Mouse (Mus musculus) heart, embryonic 13.5 days (tissue): ENCODE measurements around the gene Art3. TPM values are rescaled to one million over a fixed set of nuclear protein-coding genes. Genes with fewer than 3 reads are reported as not detected.

ENCODE experiments used
- ATAC-seq: fragments of 200-750 bp; cut with Nextera tagmentation; 2 replicates; pipeline ENCODE4 v1.8.0; 2017; ENCODE audit warnings: moderate TSS enrichment; ENCODE audit not compliant: insufficient number of reproducible peaks, low FRiP score, low TSS enrichment; ENCODE audit errors: extremely low read depth
- H3K27ac ChIP-seq: fragments of 300-500 bp; sonication (generic); replicated peaks from 2 replicates; pipeline ENCODE4 v1.5.1; 2015; ENCODE audit warnings: moderate library complexity, mild to moderate bottlenecking, inconsistent platforms
- H3K27me3 ChIP-seq: fragments of 300-500 bp; sonication (generic); replicated peaks from 2 replicates; pipeline ENCODE4 v1.6.1; 2015; ENCODE audit warnings: mild to moderate bottlenecking, inconsistent platforms
- H3K36me3 ChIP-seq: fragments of 300-500 bp; sonication (generic); 2 replicates; pipeline ENCODE4 v1.6.1; 2015; ENCODE audit warnings: mild to moderate bottlenecking, inconsistent platforms
- H3K4me1 ChIP-seq: fragments of 300-500 bp; sonication (generic); 2 replicates; pipeline ENCODE4 v1.6.1; 2015; ENCODE audit warnings: inconsistent platforms
- H3K4me2 ChIP-seq: fragments of 300-500 bp; sonication (generic); 2 replicates; pipeline ENCODE4 v1.6.1; 2015; ENCODE audit warnings: inconsistent platforms, mild to moderate bottlenecking, moderate library complexity
- H3K4me3 ChIP-seq: fragments of 300-500 bp; sonication (generic); 2 replicates; pipeline ENCODE4 v1.5.1; 2015; ENCODE audit warnings: moderate library complexity, mild to moderate bottlenecking, inconsistent platforms
- H3K9ac ChIP-seq: fragments of 300-500 bp; sonication (generic); 2 replicates; pipeline ENCODE4 v1.6.1; 2015; ENCODE audit warnings: inconsistent platforms, mild to moderate bottlenecking, moderate library complexity
- H3K9me3 ChIP-seq: fragments of 300-500 bp; sonication (generic); 2 replicates; pipeline ENCODE4 v1.6.1; 2016; ENCODE audit warnings: inconsistent platforms
- WGBS: fragments of 180-500 bp; shearing (Covaris S2); methylation state at CpG from one replicate; pipeline ENCODE4 v1.1.7; 2015; ENCODE audit warnings: mixed read lengths; 5-methylcytosine and 5-hydroxymethylcytosine counted together
- polyA plus RNA-seq: library from polyadenylated mRNA; unstranded; fragments of >200 nt; fragmentation: Nextera tagmentation; extraction: Ambion mirVana; gene quantifications from 2 replicates; pipeline ENCODE4 v1.2.1, GENCODE M21; 2015

Art3 gene
- 35.4 and 36.2 TPM in 2 replicates for polyA plus RNA-seq

DNA sequence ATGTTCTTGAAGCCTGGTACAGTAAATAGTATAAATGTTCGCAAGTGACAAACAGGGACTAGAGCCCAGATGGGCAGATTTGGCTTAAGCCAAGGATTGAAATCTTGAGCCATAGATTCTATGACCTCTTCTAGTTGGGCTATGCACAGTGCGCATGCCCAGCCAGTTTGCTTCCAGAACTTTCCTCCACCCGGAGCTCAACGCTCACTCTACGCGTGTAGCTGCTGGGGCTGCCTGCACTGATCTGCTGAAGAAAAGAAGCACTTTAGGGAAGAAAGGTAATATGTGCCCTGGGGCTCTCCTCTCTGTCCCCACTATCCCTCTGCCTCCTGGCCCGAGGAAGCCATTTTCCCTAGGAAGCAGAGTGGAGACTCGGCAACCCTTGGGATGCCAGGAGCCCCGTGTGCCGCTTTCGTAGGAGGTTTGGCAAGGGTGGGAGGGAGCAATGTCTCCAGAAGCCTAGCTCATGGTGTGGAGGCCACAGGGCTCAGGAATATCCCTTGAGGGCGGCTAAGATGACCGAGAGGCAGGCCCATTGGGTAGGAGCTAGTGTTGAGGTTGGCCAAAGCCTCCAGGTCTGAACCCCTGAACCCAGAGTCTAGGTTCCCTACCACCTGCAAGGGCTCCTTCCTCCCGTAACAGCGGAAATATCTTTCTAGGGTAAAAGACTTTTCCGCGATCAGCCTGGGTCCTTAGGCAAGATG is at the start of gene Art3:
Gene Art3, plus strand, starts transcription at position 193 of the 704 bp plus-strand sequence.
- H3K36me3 ChIP-seq, result no peaks in the 10 kb centered on the region
- no peak for ATAC-seq
- peak within 1 kb of the TSS; percentile 83 for H3K27ac ChIP-seq
- H3K9ac ChIP-seq, result peak within 1 kb of the TSS; percentile 37; the same call in 1 of the 2 replicates
- H3K9me3 ChIP-seq, result no peaks in the 10 kb centered on the region
- WGBS, result 81% methylated on average over 17 of the region's 17 CpGs
- peaks cover 7% of the 10 kb centered on the region; the same call in 1 of the 2 replicates for H3K4me1 ChIP-seq
- peak within 1 kb of the TSS; percentile 49 for H3K4me2 ChIP-seq
- H3K4me3 ChIP-seq, result peak within 1 kb of the TSS; percentile 28
- H3K27me3 ChIP-seq, result peaks cover 5% of the 10 kb centered on the region; the same call in 1 of the 2 replicates

DNA sequence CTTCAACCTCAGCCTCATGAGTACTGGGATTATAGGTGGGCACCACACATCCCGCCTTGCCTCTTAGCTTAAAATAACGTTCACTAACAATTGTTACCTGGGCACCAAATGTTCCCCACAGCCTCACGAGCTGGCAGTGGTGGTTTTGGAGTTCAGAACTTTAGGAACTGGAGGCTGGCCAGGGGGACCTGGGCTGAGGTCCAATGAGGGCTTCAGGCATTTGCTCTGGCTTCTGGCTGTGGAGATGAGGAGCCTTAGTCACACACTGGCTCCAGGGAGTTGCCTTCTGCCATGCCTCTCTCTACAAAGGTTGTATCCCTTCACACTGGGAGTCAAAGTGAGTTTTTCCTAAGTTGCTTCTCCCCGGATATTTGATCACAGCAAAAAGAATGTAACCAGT is 49.1 kb upstream of the Art3 start:
- no peaks in the 10 kb centered on the region for H3K9me3 ChIP-seq
- no peak for ATAC-seq
- H3K36me3 ChIP-seq, result peaks cover 32% of the 10 kb centered on the region
- H3K4me2 ChIP-seq, result no peak overlapping the region
- no peak overlapping the region for H3K9ac ChIP-seq
- H3K27ac ChIP-seq, result no peak overlapping the region
- H3K4me1 ChIP-seq, result peaks cover 21% of the 10 kb centered on the region
- H3K27me3 ChIP-seq, result no peaks in the 10 kb centered on the region
- H3K4me3 ChIP-seq, result no peak overlapping the region
- WGBS, result 71% methylated on average over 4 of the region's 4 CpGs

DNA sequence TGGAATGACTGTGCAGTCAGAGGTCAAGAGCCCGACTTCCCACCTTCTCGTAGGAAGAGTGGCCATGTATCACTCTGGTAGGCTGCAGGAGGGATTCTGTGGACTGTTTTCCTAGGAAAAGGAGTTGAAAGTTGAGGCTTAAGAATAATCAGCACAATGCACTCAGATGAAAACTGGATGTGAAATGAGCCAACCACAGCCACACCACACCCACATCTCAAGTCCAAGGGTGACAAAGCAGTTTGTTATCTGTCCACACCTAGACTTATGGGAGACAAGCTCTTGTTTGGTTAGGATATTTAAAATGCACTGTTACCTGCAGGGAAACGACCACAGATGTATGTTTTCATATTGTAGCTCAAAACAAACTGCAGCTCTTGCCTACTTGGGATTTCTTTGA is 48.5 kb upstream of the Art3 start:
- ATAC-seq, result no peak
- no peak overlapping the region for H3K27ac ChIP-seq
- no peaks in the 10 kb centered on the region for H3K27me3 ChIP-seq
- no peaks in the 10 kb centered on the region for H3K9me3 ChIP-seq
- H3K4me2 ChIP-seq, result no peak overlapping the region
- H3K4me3 ChIP-seq, result no peak overlapping the region
- WGBS, result 43% methylated on average over 3 of the region's 3 CpGs
- peaks cover 21% of the 10 kb centered on the region for H3K4me1 ChIP-seq
- peaks cover 37% of the 10 kb centered on the region for H3K36me3 ChIP-seq
- no peak overlapping the region for H3K9ac ChIP-seq

DNA sequence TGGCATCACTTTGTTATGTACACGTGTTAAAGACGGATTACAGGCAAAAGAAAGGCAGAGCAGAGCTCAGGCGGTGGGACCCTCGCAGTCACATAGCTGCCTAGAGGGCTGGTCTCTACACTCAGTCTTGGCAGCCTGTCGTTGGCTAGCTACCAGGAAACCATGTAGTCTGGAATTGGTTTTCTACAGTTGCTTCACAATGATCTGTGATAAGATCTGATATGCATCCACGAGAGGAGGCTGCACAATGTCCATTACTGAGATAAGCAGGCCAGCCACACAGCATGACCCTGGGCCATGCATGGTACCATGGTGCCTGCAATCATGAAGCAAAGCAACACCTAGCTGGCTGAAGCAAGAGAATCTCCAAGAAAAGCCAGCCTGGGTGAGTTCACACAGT is 43.8 kb upstream of the Art3 start:
- Histone ChIP-seq H3K27me3 (no peaks in the 10 kb centered on the region), H3K36me3 (peaks cover 83% of the 10 kb centered on the region), H3K9ac (no peak overlapping the region), H3K4me2 (no peak overlapping the region), H3K4me3 (no peak overlapping the region), H3K4me1 (peaks cover 9% of the 10 kb centered on the region), H3K27ac (no peak overlapping the region), H3K9me3 (no peaks in the 10 kb centered on the region)
- 79% methylated on average over 6 of the region's 6 CpGs for WGBS
- no peak for ATAC-seq

DNA sequence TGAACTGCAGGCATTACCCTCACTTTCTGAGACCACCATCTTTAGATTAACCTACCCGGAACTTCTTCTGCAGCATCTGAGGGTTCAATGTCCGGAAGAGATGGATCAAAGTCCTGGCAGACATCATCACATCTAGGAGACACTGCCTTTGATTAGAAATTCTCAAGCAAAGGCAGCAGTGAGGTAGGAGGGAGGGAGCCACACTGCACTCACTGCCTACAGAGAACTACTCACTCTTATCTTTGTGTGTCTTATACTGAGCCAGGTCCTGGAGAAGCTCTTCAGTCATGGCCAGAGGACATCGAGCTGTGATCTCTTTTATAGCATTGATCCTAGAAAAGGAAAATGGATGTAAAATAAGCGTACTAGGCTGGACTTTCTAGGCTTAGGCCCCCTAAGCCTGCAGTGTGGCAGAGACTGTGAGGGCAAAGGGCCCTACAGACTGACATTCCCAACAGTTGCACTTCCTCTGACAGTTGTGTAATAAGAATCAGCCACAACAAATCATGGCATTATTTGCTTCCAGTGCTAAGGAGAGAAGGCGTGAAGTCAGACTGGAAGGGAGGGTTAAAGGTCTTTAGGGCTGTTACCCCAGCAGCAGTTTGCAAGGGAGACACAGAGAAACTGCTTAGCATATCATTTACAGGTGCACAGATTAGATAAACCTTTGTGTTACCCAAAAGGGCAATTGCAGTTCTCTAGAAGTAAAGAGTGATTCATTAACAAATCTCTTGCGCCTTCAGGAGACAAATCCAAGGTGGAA is 39.8 kb upstream of the Art3 start:
- no peak overlapping the region for H3K27ac ChIP-seq
- no peaks in the 10 kb centered on the region for H3K4me1 ChIP-seq
- H3K27me3 ChIP-seq, result no peaks in the 10 kb centered on the region
- H3K9ac ChIP-seq, result no peak overlapping the region
- no peaks in the 10 kb centered on the region for H3K9me3 ChIP-seq
- peaks cover 98% of the 10 kb centered on the region for H3K36me3 ChIP-seq
- 76% methylated on average over 6 of the region's 6 CpGs for WGBS
- H3K4me2 ChIP-seq, result no peak overlapping the region
- H3K4me3 ChIP-seq, result no peak overlapping the region
- no peak for ATAC-seq

DNA sequence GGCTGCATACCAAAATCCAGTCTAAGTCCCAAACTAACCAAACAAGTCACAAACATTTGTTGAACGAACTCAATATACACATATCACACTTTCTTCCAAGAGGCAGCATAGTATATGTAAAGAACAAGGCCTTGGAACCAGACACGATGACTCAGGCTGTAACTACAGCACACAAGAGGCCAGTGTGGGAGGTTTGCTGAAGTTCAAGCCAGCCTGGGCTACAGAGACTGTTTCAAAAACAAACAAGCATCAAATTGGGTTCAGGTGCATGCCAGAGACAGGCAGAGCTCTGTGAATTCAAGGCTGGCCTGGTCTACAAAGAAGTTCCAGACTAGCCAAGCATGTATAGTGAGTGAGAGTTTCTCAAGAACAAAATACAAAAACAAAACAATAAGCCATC is 37.1 kb upstream of the Art3 start:
- Histone ChIP-seq H3K9me3 (no peaks in the 10 kb centered on the region), H3K36me3 (peaks cover 96% of the 10 kb centered on the region), H3K4me2 (no peak overlapping the region), H3K4me3 (no peak overlapping the region), H3K4me1 (no peaks in the 10 kb centered on the region), H3K27ac (no peak overlapping the region), H3K27me3 (no peaks in the 10 kb centered on the region), H3K9ac (no peak overlapping the region)
- ATAC-seq, result no peak
- WGBS, result 92% methylated on average over 2 of the region's 2 CpGs

DNA sequence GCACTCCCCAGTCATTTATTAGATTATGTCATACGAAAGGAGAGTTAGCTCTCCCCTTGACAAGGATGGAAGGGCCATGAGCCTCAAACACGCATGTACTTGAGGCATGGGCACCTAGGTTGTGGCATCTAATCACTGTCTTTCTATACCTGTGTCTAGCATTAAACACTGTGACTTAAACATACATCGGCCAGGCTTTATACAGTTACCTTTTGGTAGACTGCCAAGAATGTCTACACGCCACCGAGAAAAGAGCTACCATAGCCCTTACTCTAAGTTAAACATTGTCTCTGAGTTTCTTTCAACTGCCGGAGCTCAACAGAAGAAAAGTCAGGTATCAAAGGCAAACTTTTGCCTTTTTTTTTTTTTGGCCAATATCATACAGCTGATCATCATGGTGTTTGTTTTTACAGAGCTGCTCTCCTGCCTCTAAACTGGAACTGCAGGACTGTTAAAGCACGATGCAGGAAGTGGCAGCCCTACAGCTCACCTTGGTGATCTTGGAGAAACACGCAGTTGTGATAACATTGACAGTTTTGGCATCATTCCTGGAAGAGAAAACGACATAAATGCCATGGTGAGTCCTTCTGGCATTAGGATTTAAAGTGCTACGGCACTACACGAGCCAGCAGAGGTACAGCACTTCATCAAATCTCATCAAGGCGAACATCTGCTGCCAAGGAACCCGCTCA is 29.3 kb upstream of the Art3 start:
- no peak for ATAC-seq

DNA sequence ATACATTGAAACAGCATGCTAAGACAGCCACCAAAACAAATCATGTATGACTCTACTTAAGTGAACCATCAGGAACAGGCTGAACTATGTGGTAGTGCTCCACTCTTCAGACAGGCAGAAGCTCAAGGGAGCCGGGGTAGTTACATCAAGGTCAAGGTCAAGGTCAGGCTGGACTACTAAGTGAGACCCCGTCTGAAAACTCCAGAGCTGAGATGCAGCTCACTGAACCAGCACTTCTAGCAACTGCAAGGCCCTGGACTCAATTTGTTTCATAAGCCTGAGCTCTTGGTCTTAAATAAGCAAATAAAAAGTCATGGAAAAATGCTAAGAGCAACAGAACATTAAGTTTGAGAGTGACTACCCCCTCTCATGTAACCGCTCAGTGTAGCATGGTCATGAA is 27.3 kb upstream of the Art3 start:
- ATAC-seq, result no peak
- Histone ChIP-seq H3K9ac (no peak overlapping the region), H3K27ac (no peak overlapping the region), H3K27me3 (no peaks in the 10 kb centered on the region), H3K4me3 (no peak overlapping the region), H3K4me1 (peaks cover 14% of the 10 kb centered on the region), H3K9me3 (no peaks in the 10 kb centered on the region), H3K4me2 (no peak overlapping the region), H3K36me3 (peaks cover 70% of the 10 kb centered on the region)
- 63% methylated on average over 3 of the region's 3 CpGs for whole genome bisulfite sequencing

More for the DNA sequence above, 29.3 kb upstream of the Art3 start:
- Histone ChIP-seq H3K4me3 (no peak overlapping the region), H3K9me3 (no peaks in the 10 kb centered on the region), H3K27me3 (no peaks in the 10 kb centered on the region), H3K4me1 (peaks cover 3% of the 10 kb centered on the region; the same call in 1 of the 2 replicates), H3K27ac (no peak overlapping the region), H3K9ac (no peak overlapping the region), H3K4me2 (no peak overlapping the region), H3K36me3 (peaks cover 85% of the 10 kb centered on the region)
- 69% methylated on average over 13 of the region's 13 CpGs for WGBS

DNA sequence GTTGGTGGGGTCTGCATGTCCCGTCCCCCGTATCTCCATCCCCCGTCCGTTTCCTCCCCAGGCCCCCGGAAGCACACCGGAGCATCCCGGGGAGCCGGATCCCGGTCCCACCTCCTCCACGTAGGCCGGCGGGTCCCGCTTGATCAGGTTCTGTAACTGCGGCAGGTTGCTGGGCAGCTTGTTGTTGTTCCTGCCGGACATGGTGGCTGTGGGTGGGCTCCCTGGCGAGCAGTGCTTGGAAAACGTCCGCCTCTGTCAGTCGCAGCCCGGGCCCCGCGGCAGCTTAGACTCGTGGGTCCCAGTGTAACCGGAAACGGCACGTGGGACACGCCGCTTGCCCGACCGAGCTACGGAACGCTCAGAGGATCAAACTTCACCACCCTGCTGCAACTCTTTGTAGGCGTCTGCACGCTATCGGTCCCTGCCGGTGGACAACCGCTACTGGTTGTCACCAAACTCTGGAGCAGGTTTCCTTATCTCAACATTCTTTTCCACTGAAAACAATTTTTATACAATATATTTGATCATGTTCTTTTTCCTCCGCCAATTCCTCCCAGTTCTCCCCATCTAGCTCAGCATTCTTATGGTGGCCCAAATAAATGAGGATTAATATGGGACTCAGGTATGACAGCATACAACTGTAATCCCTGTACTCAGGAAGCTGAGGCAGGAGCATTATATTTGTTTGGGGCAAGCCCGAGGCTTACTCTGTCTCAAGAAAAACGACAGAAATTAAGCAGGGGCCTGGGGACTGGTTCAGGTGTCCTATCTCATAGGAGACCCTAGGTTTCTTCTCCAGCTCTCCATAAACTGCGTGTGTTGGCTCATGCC is 21.7 kb upstream of the Art3 start, which contains the start of gene Sdad1:
Gene Sdad1, minus strand, starts transcription at position 799 of the 831 bp plus-strand sequence.
- Histone ChIP-seq H3K27ac (peak within 1 kb of the TSS; percentile 62), H3K4me1 (peaks cover 16% of the 10 kb centered on the region), H3K36me3 (peaks cover 14% of the 10 kb centered on the region), H3K27me3 (no peaks in the 10 kb centered on the region), H3K4me2 (peak within 1 kb of the TSS; percentile 90), H3K9me3 (no peaks in the 10 kb centered on the region), H3K4me3 (peak within 1 kb of the TSS; percentile 95), H3K9ac (peak within 1 kb of the TSS; percentile 92)
- ATAC-seq, result peak; percentile 68; the same call in 1 of the 2 replicates
- WGBS, result 1% methylated on average over 41 of the region's 41 CpGs

DNA sequence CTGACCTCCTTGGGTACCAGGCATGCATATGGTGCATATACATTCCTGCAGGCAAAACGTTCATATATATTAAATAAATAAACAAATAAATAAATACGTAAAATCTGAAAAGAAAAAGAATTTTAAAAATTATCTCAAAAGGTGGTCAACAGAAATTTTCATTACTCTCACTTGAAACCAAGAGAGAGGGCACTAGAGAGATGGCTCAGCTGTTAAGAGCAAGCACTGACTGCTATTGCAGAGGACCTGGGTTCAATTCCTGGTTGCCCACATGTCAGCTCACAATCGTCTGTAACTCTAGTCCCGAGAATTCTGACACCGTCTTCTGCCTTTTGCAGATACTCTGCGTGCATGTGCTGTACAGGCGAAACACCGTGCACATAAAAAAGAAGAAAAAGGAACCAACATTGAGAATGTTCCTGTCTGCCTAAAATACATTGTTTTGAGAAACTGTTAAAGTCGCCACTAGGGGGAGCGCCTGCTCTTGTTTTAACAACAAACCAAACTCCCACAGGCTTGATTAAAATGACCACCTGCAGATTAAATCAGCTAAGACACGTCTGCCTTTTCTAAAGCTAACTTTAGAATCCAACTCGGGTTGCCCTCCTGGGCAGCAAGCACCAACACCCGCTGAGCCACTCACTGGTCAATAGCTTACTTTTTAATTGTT is 19.4 kb upstream of the Art3 start:
- Histone ChIP-seq H3K27me3 (no peaks in the 10 kb centered on the region), H3K4me1 (peaks cover 16% of the 10 kb centered on the region), H3K9me3 (no peaks in the 10 kb centered on the region), H3K27ac (no peak overlapping the region), H3K4me2 (no peak overlapping the region), H3K4me3 (no peak overlapping the region), H3K9ac (no peak overlapping the region), H3K36me3 (peaks cover 3% of the 10 kb centered on the region; the same call in 1 of the 2 replicates)
- no peak for ATAC-seq
- WGBS, result 13% methylated on average over 13 of the region's 13 CpGs
